Mouse (Mus musculus) liver, adult 2 months (tissue): Measurements from ENCODE around the gene Spink4.

Experiments
- CTCF ChIP-seq: fragments of 200-500 bp; IDR thresholded peaks from 2 replicates; pipeline ENCODE4 v1.5.1; 2011; ENCODE audit warnings: low read depth, low read length, control low read depth
- POLR2A ChIP-seq: fragments of 200-500 bp; IDR thresholded peaks from 2 replicates; pipeline ENCODE4 v1.6.1; 2011; ENCODE audit warnings: low read length, control low read depth; ENCODE audit not compliant: insufficient read depth; ENCODE audit errors: extremely low read depth

DNA sequence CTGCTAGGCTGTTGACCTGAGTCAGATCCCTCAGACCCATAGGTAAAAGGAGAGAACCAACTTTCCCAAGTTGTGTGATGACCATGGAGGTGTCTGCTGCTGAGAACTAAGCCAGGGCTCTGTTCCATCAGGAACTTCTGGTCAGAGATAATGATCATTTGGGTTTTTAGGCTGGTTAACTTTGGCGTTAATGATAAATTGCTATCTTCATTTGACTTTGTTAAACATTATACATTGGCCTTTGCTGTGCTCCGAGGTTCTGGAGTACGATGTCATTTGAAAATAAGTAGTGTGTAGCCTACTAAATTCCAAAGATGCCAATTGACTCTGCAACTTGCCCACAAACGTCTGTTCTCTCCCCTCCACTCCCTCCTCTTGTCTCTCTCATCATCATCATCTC, 49.3 kb downstream of the Spink4 start:
- no peak for TF ChIP-seq CTCF
- TF ChIP-seq POLR2A = no peak
